Mouse (Mus musculus) testis, adult 2 months (tissue): Measurements from ENCODE around the gene Zfr.

Source experiments
- CTCF ChIP-seq: fragments of 200-500 bp; IDR thresholded peaks from 2 replicates; pipeline ENCODE4 v1.5.1; 2012; ENCODE audit warnings: low read depth, mild to moderate bottlenecking, inconsistent platforms, low read length, moderate library complexity; ENCODE audit not compliant: control insufficient read depth, insufficient read depth, insufficient replicate concordance
- POLR2A ChIP-seq: fragments of 200-500 bp; IDR thresholded peaks from 2 replicates; pipeline ENCODE4 v1.6.1; 2012; ENCODE audit warnings: low read depth, mild to moderate bottlenecking, inconsistent platforms, low read length, moderate library complexity; ENCODE audit not compliant: control insufficient read depth

GRCm38 (mm10) chr15:12104827-12105226 lies 12.8 kb upstream of the Zfr start:
- TF ChIP-seq CTCF = no peak
- no peak for TF ChIP-seq POLR2A
